Mouse (Mus musculus): ENCODE results near the gene Etnk1.

Etnk1 gene

GRCm38 (mm10) chr6:143149766-143150291 lies 17.2 kb upstream of the Etnk1 start:
- no peak for DNase-seq (ENCODE audit: low spot score in 2 of 2)

GRCm38 (mm10) chr6:143151081-143151995 lies 15.7 kb upstream of the Etnk1 start:
- peak in 1 of 2 experiments; percentile 68 for DNase-seq (ENCODE audit: low spot score in 2 of 2)

- DNase-seq (ENCODE audit: low spot score in 2 of 2): no peak
Measured at GRCm38 (mm10) chr6:143152321-143152827, 14.6 kb upstream of the Etnk1 start.

GRCm38 (mm10) chr6:143153160-143153559 lies 13.9 kb upstream of the Etnk1 start:
- DNase-seq (ENCODE audit: low spot score in 2 of 2): no peak

- DNase-seq (ENCODE audit: low spot score in 2 of 2): no peak
Measured at GRCm38 (mm10) chr6:143153751-143154494, 13.1 kb upstream of the Etnk1 start.

- DNase-seq (ENCODE audit: low spot score in 2 of 2): no peak
Measured at GRCm38 (mm10) chr6:143154885-143155284, 12.1 kb upstream of the Etnk1 start.

GRCm38 (mm10) chr6:143155996-143156395 lies 11.0 kb upstream of the Etnk1 start:
- DNase-seq (ENCODE audit: low spot score in 2 of 2): no peak

GRCm38 (mm10) chr6:143156684-143157083 lies 10.3 kb upstream of the Etnk1 start:
- no peak for DNase-seq (ENCODE audit: low spot score in 2 of 2)

- DNase-seq (ENCODE audit: low spot score in 2 of 2): no peak
Measured at GRCm38 (mm10) chr6:143157401-143157800, 9.6 kb upstream of the Etnk1 start.

GRCm38 (mm10) chr6:143160572-143161231 lies 6.3 kb upstream of the Etnk1 start:
- DNase-seq (ENCODE audit: low spot score in 2 of 2): no peak

- DNase-seq (ENCODE audit: low spot score in 2 of 2): no peak
Measured at GRCm38 (mm10) chr6:143162161-143162877, 4.7 kb upstream of the Etnk1 start.

GRCm38 (mm10) chr6:143163956-143164905 lies 2.8 kb upstream of the Etnk1 start:
- no peak for DNase-seq (ENCODE audit: low spot score in 2 of 2)

- no peak for DNase-seq (ENCODE audit: low spot score in 2 of 2)
Measured at GRCm38 (mm10) chr6:143164906-143165255, 2.1 kb upstream of the Etnk1 start.

- DNase-seq (ENCODE audit: low spot score in 2 of 2): no peak
Measured at GRCm38 (mm10) chr6:143165404-143166257, 1.4 kb upstream of the Etnk1 start.

- no peak for DNase-seq (ENCODE audit: low spot score in 2 of 2)
Measured at GRCm38 (mm10) chr6:143167409-143167919, 443 bp downstream of the Etnk1 start.

GRCm38 (mm10) chr6:143167981-143168674 lies 1.1 kb downstream of the Etnk1 start:
- DNase-seq (ENCODE audit: low spot score in 2 of 2): no peak

- DNase-seq (ENCODE audit: low spot score in 2 of 2): no peak
Measured at GRCm38 (mm10) chr6:143169385-143169784, 2.4 kb downstream of the Etnk1 start.

Measured in spleen, postnatal 10 days (tissue).